Comparison of ENCODE assay signal across 8 mouse cellular contexts in genomic region chr9:72491559-72492193, GRCm38 (mm10). TPM values are rescaled to one million over a fixed set of nuclear protein-coding genes. Genes with fewer than 3 reads are reported as not detected.
DNase-seq lines count a peak whose midpoint lies in the region; ATAC-seq and TF ChIP-seq lines count a peak whose summit lies in the region.

No protein-coding gene starts in this region.

- peaks cover 7% of the 10 kb centered on the region; the same call in 1 of the 2 replicates for H3K4me1 ChIP-seq in heart, embryonic 12.5 days (replicated peaks)
- peaks cover 12% of the 10 kb centered on the region for H3K4me1 ChIP-seq in kidney, postnatal 0 days (replicated peaks; ENCODE audit: insufficient read depth, low read length)
- H3K4me1 ChIP-seq in liver, embryonic 11.5 days (replicated peaks; ENCODE audit: control insufficient read depth, insufficient read depth, low read length) = peaks cover 14% of the 10 kb centered on the region
- H3K4me1 ChIP-seq in stomach, embryonic 14.5 days (ENCODE audit: control insufficient read depth, insufficient read depth, low read length) = peaks cover 8% of the 10 kb centered on the region

- peak overlapping the region; percentile 95 for H3K27ac ChIP-seq in heart, embryonic 12.5 days (ENCODE audit: poor library complexity, severe bottlenecking)
- H3K27ac ChIP-seq in kidney, postnatal 0 days = peak overlapping the region; percentile 76
- H3K27ac ChIP-seq in liver, embryonic 11.5 days (ENCODE audit: low read depth, low read length) = peak overlapping the region; percentile 33
- peak overlapping the region; percentile 27; the same call in 1 of the 2 replicates for H3K27ac ChIP-seq in stomach, embryonic 14.5 days (ENCODE audit: low read length)

- no peaks in the 10 kb centered on the region for H3K9me3 ChIP-seq in heart, embryonic 12.5 days (replicated peaks)
- no peaks in the 10 kb centered on the region for H3K9me3 ChIP-seq in kidney, postnatal 0 days (replicated peaks; ENCODE audit: low read length)
- no peaks in the 10 kb centered on the region for H3K9me3 ChIP-seq in liver, embryonic 11.5 days (ENCODE audit: control insufficient read depth, low read length)
- H3K9me3 ChIP-seq in stomach, embryonic 14.5 days (ENCODE audit: control insufficient read depth, low read depth, low read length) = no peaks in the 10 kb centered on the region

- TF ChIP-seq CTCF in kidney, postnatal 0 days (IDR thresholded peaks at IDR 0.05; ENCODE audit: low read depth) = no peak

- peak; percentile 98 for ATAC-seq in erythroblast, adult 5-6 weeks (replicated peaks; ENCODE audit: low FRiP score, poor library complexity, severe bottlenecking)
- peak; percentile 92 for ATAC-seq in heart, embryonic 12.5 days (ENCODE audit: insufficient number of reproducible peaks, low FRiP score)
- ATAC-seq in kidney, postnatal 0 days (replicated peaks; ENCODE audit: low FRiP score, low read depth) = peak; percentile 94
- ATAC-seq in liver, embryonic 11.5 days (replicated peaks; ENCODE audit: low FRiP score) = peak; percentile 95
- ATAC-seq in stomach, embryonic 14.5 days (ENCODE audit: insufficient number of reproducible peaks, insufficient read depth, low FRiP score, low read depth) = peak; percentile 95

- H3K4me2 ChIP-seq in heart, embryonic 12.5 days = peak overlapping the region; percentile 83
- peak overlapping the region; percentile 78 for H3K4me2 ChIP-seq in kidney, postnatal 0 days (ENCODE audit: low read length)
- peak overlapping the region; percentile 68 for H3K4me2 ChIP-seq in liver, embryonic 11.5 days
- H3K4me2 ChIP-seq in stomach, embryonic 14.5 days (replicated peaks; ENCODE audit: low read depth, low read length) = peak overlapping the region; percentile 58

- DNase-seq in B cell, adult 2 months = peak; percentile 95
- peak; percentile 94 for DNase-seq in brain, adult 2 months (ENCODE audit: low read depth, low spot score)
- DNase-seq in kidney, postnatal 0 days (ENCODE audit: low spot score) = peak; percentile 95
- peak; percentile 89 for DNase-seq in liver, embryonic 11.5 days (ENCODE audit: low spot score)
- peak; percentile 89 for DNase-seq in naive thymus-derived CD4-positive, alpha-beta T cell, adult 2 months (ENCODE audit: low read depth)

- H3K9ac ChIP-seq in heart, embryonic 12.5 days = peak overlapping the region; percentile 76
- H3K9ac ChIP-seq in kidney, postnatal 0 days (ENCODE audit: low read depth, low read length) = peak overlapping the region; percentile 75
- H3K9ac ChIP-seq in liver, embryonic 11.5 days (ENCODE audit: low read depth, low read length) = peak overlapping the region; percentile 61
- peak overlapping the region; percentile 31 for H3K9ac ChIP-seq in stomach, embryonic 14.5 days (replicated peaks; ENCODE audit: low read depth, low read length)

- no peaks in the 10 kb centered on the region for H3K27me3 ChIP-seq in heart, embryonic 12.5 days (replicated peaks)
- H3K27me3 ChIP-seq in kidney, postnatal 0 days (ENCODE audit: insufficient read depth, low read length) = no peaks in the 10 kb centered on the region
- no peaks in the 10 kb centered on the region for H3K27me3 ChIP-seq in liver, embryonic 11.5 days (replicated peaks; ENCODE audit: control insufficient read depth, insufficient read depth, low read length)
- H3K27me3 ChIP-seq in stomach, embryonic 14.5 days (ENCODE audit: control insufficient read depth, insufficient read depth, low read length) = no peaks in the 10 kb centered on the region

- under 1% methylated on average over 32 of the region's 32 CpGs for WGBS in heart, embryonic 12.5 days
- 0% methylated on average over 32 of the region's 32 CpGs for WGBS in kidney, postnatal 0 days
- under 1% methylated on average over 32 of the region's 32 CpGs for WGBS in liver, embryonic 11.5 days
- WGBS in stomach, embryonic 14.5 days = under 1% methylated on average over 32 of the region's 32 CpGs

- 0 out of 2 replicates have a peak, but pooled peaks cover 6% of the 10 kb centered on the region for H3K36me3 ChIP-seq in heart, embryonic 12.5 days
- H3K36me3 ChIP-seq in kidney, postnatal 0 days (ENCODE audit: insufficient read depth, low read length) = no peaks in the 10 kb centered on the region
- no peaks in the 10 kb centered on the region for H3K36me3 ChIP-seq in liver, embryonic 11.5 days (ENCODE audit: control insufficient read depth, insufficient read depth, low read length)
- peaks cover 2% of the 10 kb centered on the region for H3K36me3 ChIP-seq in stomach, embryonic 14.5 days (ENCODE audit: control insufficient read depth, insufficient read depth, low read length)

- H3K4me3 ChIP-seq in heart, embryonic 12.5 days = peak overlapping the region; percentile 67
- peak overlapping the region; percentile 76 for H3K4me3 ChIP-seq in kidney, postnatal 0 days (replicated peaks; ENCODE audit: low read depth, low read length)
- peak overlapping the region; percentile 67 for H3K4me3 ChIP-seq in liver, embryonic 11.5 days (ENCODE audit: low read depth, low read length)
- peak overlapping the region; percentile 73 for H3K4me3 ChIP-seq in stomach, embryonic 14.5 days (ENCODE audit: low read depth, low read length)

RNA-seq across cellular contexts. Expression of gene Tex9, which starts 0.3 kb away (rescaled TPM):
- total RNA-seq in erythroblast, adult 5-6 weeks (2015; ENCODE audit: low replicate concordance) = 1.7 and 6.5 TPM in 2 replicates
- 8.9 and 10.8 TPM in 2 replicates for total RNA-seq in erythroblast, adult 5-6 weeks (2017; ENCODE audit: low replicate concordance)
- 18.8 and 19.3 TPM in 2 replicates for polyA plus RNA-seq in heart, embryonic 12.5 days (2016; fragmentation: Nextera tagmentation; extraction: Ambion mirVana)
- 25.9 and 28.5 TPM in 2 replicates for polyA plus RNA-seq in kidney, postnatal 0 days (2015; fragmentation: Nextera tagmentation; extraction: Ambion mirVana)
- 17.9 and 19.1 TPM in 2 replicates for polyA plus RNA-seq in liver, embryonic 11.5 days (2014; fragmentation: Nextera tagmentation; extraction: Ambion mirVana)
- polyA plus RNA-seq in stomach, embryonic 14.5 days (2014; fragmentation: Nextera tagmentation; extraction: Ambion mirVana) = 30.6 and 36.2 TPM in 2 replicates

RNA-seq across cellular contexts. Expression of gene Rfx7, which starts 40.4 kb away (rescaled TPM):
- total RNA-seq in erythroblast, adult 5-6 weeks (2015; ENCODE audit: low replicate concordance) = 12.9 and 24.7 TPM in 2 replicates
- total RNA-seq in erythroblast, adult 5-6 weeks (2017; ENCODE audit: low replicate concordance) = 4.2 and 5.4 TPM in 2 replicates
- 10.8 and 13.0 TPM in 2 replicates for polyA plus RNA-seq in heart, embryonic 12.5 days (2016; fragmentation: Nextera tagmentation; extraction: Ambion mirVana)
- polyA plus RNA-seq in kidney, postnatal 0 days (2015; fragmentation: Nextera tagmentation; extraction: Ambion mirVana) = 8.2 and 9.6 TPM in 2 replicates
- 12.0 and 12.5 TPM in 2 replicates for polyA plus RNA-seq in liver, embryonic 11.5 days (2014; fragmentation: Nextera tagmentation; extraction: Ambion mirVana)
- polyA plus RNA-seq in stomach, embryonic 14.5 days (2014; fragmentation: Nextera tagmentation; extraction: Ambion mirVana) = 21.1 and 21.7 TPM in 2 replicates

RNA-seq across cellular contexts. Expression of gene Mns1, which starts 53.9 kb away (rescaled TPM):
- total RNA-seq in erythroblast, adult 5-6 weeks (2015; ENCODE audit: low replicate concordance) = 31.7 and 53.5 TPM in 2 replicates
- 27.5 and 55.0 TPM in 2 replicates for total RNA-seq in erythroblast, adult 5-6 weeks (2017; ENCODE audit: low replicate concordance)
- 19.2 and 19.9 TPM in 2 replicates for polyA plus RNA-seq in heart, embryonic 12.5 days (2016; fragmentation: Nextera tagmentation; extraction: Ambion mirVana)
- 13.4 and 16.1 TPM in 2 replicates for polyA plus RNA-seq in kidney, postnatal 0 days (2015; fragmentation: Nextera tagmentation; extraction: Ambion mirVana)
- polyA plus RNA-seq in liver, embryonic 11.5 days (2014; fragmentation: Nextera tagmentation; extraction: Ambion mirVana) = 133 and 139 TPM in 2 replicates
- polyA plus RNA-seq in stomach, embryonic 14.5 days (2014; fragmentation: Nextera tagmentation; extraction: Ambion mirVana) = 22.6 and 22.8 TPM in 2 replicates

Comparison
In these comparisons a context has a peak if more than half of its experiments do, and no peak if none do; other contexts are left out.
1. Peak in every context shown above with its lines: DNase-seq, ATAC-seq, H3K4me3 ChIP-seq and H3K27ac ChIP-seq.
2. H3K27ac ChIP-seq: peak in every context shown above with its lines; median percentile 95 in heart, embryonic 12.5 days; 76 in kidney, postnatal 0 days; 33 in liver, embryonic 11.5 days; 27 in stomach, embryonic 14.5 days.